Mouse (Mus musculus): ENCODE measurements at regions not wholly inside any gene's neighbourhood (a gene's known extent, or its start where the extent isn't known, plus 50 kb on each side); places are given as distances from the start of the nearest gene placed in this dataset.

GRCm38 (mm10) chr2:78005402-78006021 lies 59.3 kb upstream of the Cwc22 start:
- 45% methylated on average over 7 of the region's 7 CpGs for WGBS
- TF ChIP-seq CTCF (IDR thresholded peaks at IDR 0.05; ENCODE audit: low read depth): no peak
- Histone ChIP-seq H3K4me1 (replicated peaks; ENCODE audit: control insufficient read depth, insufficient read depth, low read length) (no peaks in the 10 kb centered on the region), H3K27me3 (replicated peaks; ENCODE audit: control insufficient read depth, insufficient read depth, low read length) (no peaks in the 10 kb centered on the region), H3K9ac (ENCODE audit: low read depth, low read length) (no peak overlapping the region), H3K27ac (ENCODE audit: low read depth, low read length) (no peak overlapping the region), H3K4me3 (ENCODE audit: low read depth, low read length) (no peak overlapping the region), H3K9me3 (ENCODE audit: control insufficient read depth) (no peaks in the 10 kb centered on the region), H3K36me3 (ENCODE audit: control insufficient read depth, insufficient read depth) (no peaks in the 10 kb centered on the region), H3K4me2 (replicated peaks; ENCODE audit: low read depth) (no peak overlapping the region)
- no peak for ATAC-seq

- no peaks in the 10 kb centered on the region for H3K9me3 ChIP-seq (ENCODE audit: control insufficient read depth)
- no peak for TF ChIP-seq CTCF (IDR thresholded peaks at IDR 0.05; ENCODE audit: low read depth)
- ATAC-seq: no peak
- no peaks in the 10 kb centered on the region for H3K4me1 ChIP-seq (replicated peaks; ENCODE audit: control insufficient read depth, insufficient read depth, low read length)
- no peak overlapping the region for H3K27ac ChIP-seq (ENCODE audit: low read depth, low read length)
- WGBS: 74% methylated on average over 5 of the region's 5 CpGs
- no peak overlapping the region for H3K4me2 ChIP-seq (replicated peaks; ENCODE audit: low read depth)
- H3K4me3 ChIP-seq (ENCODE audit: low read depth, low read length): no peak overlapping the region
- no peaks in the 10 kb centered on the region for H3K36me3 ChIP-seq (ENCODE audit: control insufficient read depth, insufficient read depth)
- H3K9ac ChIP-seq (ENCODE audit: low read depth, low read length): no peak overlapping the region
- H3K27me3 ChIP-seq (replicated peaks; ENCODE audit: control insufficient read depth, insufficient read depth, low read length): no peaks in the 10 kb centered on the region
Measured at GRCm38 (mm10) chr2:78004426-78004825, 58.3 kb upstream of the Cwc22 start.

All from intestine, postnatal 0 days (tissue).